Mouse (Mus musculus) liver, postnatal 0 days (tissue): ENCODE data around the gene Specc1. TPM values are rescaled to one million over a fixed set of nuclear protein-coding genes. Genes with fewer than 3 reads are reported as not detected.

ENCODE experiments used
- ATAC-seq: fragments of 200-750 bp; cut with Nextera tagmentation; 2 replicates; pipeline ENCODE4 v1.8.0; 2017; ENCODE audit warnings: mild to moderate bottlenecking, moderate library complexity
- DNase-seq: peaks from one replicate; pipeline ENCODE4 v3.0.0-alpha.2; 2016
- H3K27ac ChIP-seq: fragments of 300-500 bp; sonication (generic); 2 replicates; pipeline ENCODE4 v1.5.1; 2014; ENCODE audit warnings: antibody characterized with exemption, moderate library complexity, mild to moderate bottlenecking, low read depth
- H3K27me3 ChIP-seq: fragments of 300-500 bp; sonication (generic); 2 replicates; pipeline ENCODE4 v1.6.1; 2014; ENCODE audit warnings: low read length, control low read depth, mixed read lengths; ENCODE audit not compliant: insufficient read depth
- H3K36me3 ChIP-seq: fragments of 300-500 bp; sonication (generic); replicated peaks from 2 replicates; pipeline ENCODE4 v1.6.1; 2014; ENCODE audit warnings: mild to moderate bottlenecking, control low read depth, low read length, moderate library complexity, mixed read lengths; ENCODE audit not compliant: insufficient read depth
- H3K4me1 ChIP-seq: fragments of 300-500 bp; sonication (generic); 2 replicates; pipeline ENCODE4 v1.6.1; 2014; ENCODE audit warnings: antibody characterized with exemption, mild to moderate bottlenecking, control low read depth; ENCODE audit not compliant: insufficient read depth
- H3K4me2 ChIP-seq: fragments of 300-500 bp; sonication (generic); 2 replicates; pipeline ENCODE4 v1.6.1; 2014; ENCODE audit warnings: low read depth, mild to moderate bottlenecking, low read length, moderate library complexity, mixed read lengths
- H3K4me3 ChIP-seq: fragments of 300-500 bp; sonication (generic); 2 replicates; pipeline ENCODE4 v1.5.1; 2014; ENCODE audit warnings: low read depth, low read length
- H3K9ac ChIP-seq: fragments of 300-500 bp; sonication (generic); replicated peaks from 2 replicates; pipeline ENCODE4 v1.6.1; 2014; ENCODE audit warnings: mild to moderate bottlenecking, moderate library complexity
- H3K9me3 ChIP-seq: fragments of 300-500 bp; sonication (generic); 2 replicates; pipeline ENCODE4 v1.6.1; 2016; ENCODE audit warnings: mild to moderate bottlenecking, control low read depth, low read length, mixed read lengths
- CTCF ChIP-seq: sonication (generic); IDR thresholded peaks from 2 replicates; pipeline ENCODE4 v1.5.1; 2016; ENCODE audit warnings: antibody characterized with exemption, low read depth
- EP300 ChIP-seq: IDR thresholded peaks from 2 replicates; pipeline ENCODE4 v1.6.1; 2016; ENCODE audit warnings: antibody characterized with exemption, low read depth, mild to moderate bottlenecking
- WGBS: fragments of 180-500 bp; shearing (Covaris S2); extraction: QIAGEN DNeasy Blood & Tissue Kit; methylation state at CpG from one replicate; pipeline ENCODE4 v1.1.7; 2014; ENCODE audit not compliant: insufficient replicate concordance; 5-methylcytosine and 5-hydroxymethylcytosine counted together
- polyA plus RNA-seq: library from polyadenylated mRNA; unstranded; fragments of >200 nt; fragmentation: Nextera tagmentation; extraction: Ambion mirVana; gene quantifications from 2 replicates; pipeline ENCODE4 v1.2.1, GENCODE M21; 2015

The Specc1 gene
- polyA plus RNA-seq, result 19.1 and 20.7 TPM in 2 replicates

GRCm38 (mm10) chr11:61956572-61957295 lies at the start of gene Specc1:
Gene Specc1, plus strand, starts transcription at chr11:61956763.
- peaks cover 19% of the 10 kb centered on the region for H3K27me3 ChIP-seq
- H3K4me2 ChIP-seq, result peak within 1 kb of the TSS; percentile 78
- H3K36me3 ChIP-seq, result 0 out of 2 replicates have a peak, but pooled peaks cover 6% of the 10 kb centered on the region
- peak within 1 kb of the TSS; percentile 99 for H3K27ac ChIP-seq
- peak; percentile 82 for ATAC-seq
- TF ChIP-seq EP300 (no peak), CTCF (peak; percentile 98)
- H3K4me1 ChIP-seq, result peaks cover 5% of the 10 kb centered on the region
- peak within 1 kb of the TSS; percentile 79 for H3K4me3 ChIP-seq
- WGBS, result 0% methylated on average over 47 of the region's 58 CpGs
- DNase-seq, result peak; percentile 95
- no peaks in the 10 kb centered on the region for H3K9me3 ChIP-seq
- H3K9ac ChIP-seq, result peak within 1 kb of the TSS; percentile 86

GRCm38 (mm10) chr11:61908315-61908714 lies 48.2 kb upstream of the Specc1 start:
- H3K4me1 ChIP-seq, result no peaks in the 10 kb centered on the region
- no peak for ATAC-seq
- no peak overlapping the region for H3K27ac ChIP-seq
- DNase-seq, result no peak
- H3K4me3 ChIP-seq, result no peak overlapping the region
- H3K9me3 ChIP-seq, result no peaks in the 10 kb centered on the region
- TF ChIP-seq CTCF, result no peak
- no peak for TF ChIP-seq EP300
- H3K9ac ChIP-seq, result no peak overlapping the region
- no peak overlapping the region for H3K4me2 ChIP-seq
- H3K36me3 ChIP-seq, result peaks cover 55% of the 10 kb centered on the region
- no peaks in the 10 kb centered on the region for H3K27me3 ChIP-seq

GRCm38 (mm10) chr11:61919702-61920101 lies 36.9 kb upstream of the Specc1 start:
- WGBS, result 85% methylated on average over 3 of the region's 3 CpGs
- ATAC-seq (no peak), DNase-seq (no peak)
- H3K9me3 ChIP-seq, result no peaks in the 10 kb centered on the region
- TF ChIP-seq CTCF, result no peak
- TF ChIP-seq EP300, result no peak
- no peak overlapping the region for H3K9ac ChIP-seq
- H3K4me3 ChIP-seq, result no peak overlapping the region
- H3K4me2 ChIP-seq, result no peak overlapping the region
- no peaks in the 10 kb centered on the region for H3K4me1 ChIP-seq
- H3K36me3 ChIP-seq, result peaks cover 29% of the 10 kb centered on the region
- no peaks in the 10 kb centered on the region for H3K27me3 ChIP-seq
- no peak overlapping the region for H3K27ac ChIP-seq

- H3K4me3 ChIP-seq, result no peak overlapping the region
- no peak overlapping the region for H3K27ac ChIP-seq
- DNase-seq (no peak), ATAC-seq (no peak)
- WGBS, result 57% methylated on average over 1 of the region's 1 CpGs
- TF ChIP-seq EP300 (no peak), CTCF (no peak)
- peaks cover 12% of the 10 kb centered on the region; the same call in 1 of the 2 replicates for H3K36me3 ChIP-seq
- H3K27me3 ChIP-seq, result no peaks in the 10 kb centered on the region
- no peak overlapping the region for H3K4me2 ChIP-seq
- H3K9me3 ChIP-seq, result no peaks in the 10 kb centered on the region
- H3K4me1 ChIP-seq, result peaks cover 8% of the 10 kb centered on the region; the same call in 1 of the 2 replicates
- no peak overlapping the region for H3K9ac ChIP-seq
Observed at GRCm38 (mm10) chr11:61923309-61923708, 33.3 kb upstream of the Specc1 start.

- Histone ChIP-seq H3K4me1 (peaks cover 23% of the 10 kb centered on the region), H3K27ac (peak overlapping the region; percentile 98), H3K4me2 (peak overlapping the region; percentile 90), H3K4me3 (peak overlapping the region; percentile 99), H3K36me3 (no peaks in the 10 kb centered on the region), H3K9me3 (no peaks in the 10 kb centered on the region), H3K9ac (peak overlapping the region; percentile 97), H3K27me3 (no peaks in the 10 kb centered on the region)
- no peak for DNase-seq
- peak; percentile 63 for ATAC-seq
- TF ChIP-seq EP300 (no peak), CTCF (no peak)
- WGBS, result under 1% methylated on average over 44 of the region's 47 CpGs
Observed at GRCm38 (mm10) chr11:61929323-61930097, 27.1 kb upstream of the Specc1 start.

DNA sequence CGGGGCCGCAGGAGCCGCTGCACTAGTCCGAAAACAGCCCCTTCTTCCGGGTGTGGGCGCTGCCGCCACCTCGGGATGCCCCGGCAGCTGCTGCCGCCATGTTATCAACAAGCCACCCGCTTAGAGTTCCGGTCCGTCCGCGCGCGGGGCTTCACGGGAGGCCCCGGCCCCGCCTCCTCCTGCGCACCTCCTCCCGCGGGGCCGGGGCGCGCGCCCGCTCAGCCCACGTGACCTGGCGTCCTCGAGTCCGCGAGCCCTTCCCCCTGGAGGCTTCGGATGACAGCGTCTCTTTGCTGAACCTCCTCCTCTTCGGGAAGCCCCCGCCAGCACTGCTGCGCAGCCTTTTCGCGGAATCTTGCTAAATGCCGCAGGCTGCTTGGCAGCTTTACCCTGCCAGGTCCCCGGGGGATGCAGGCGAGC lies 26.5 kb upstream of the Specc1 start, which contains the start of gene Akap10:
Gene Akap10 (minus strand): TSS at position 155 of the 420 bp plus-strand sequence.
- WGBS, result 3% methylated on average over 42 of the region's 43 CpGs
- H3K9me3 ChIP-seq, result no peaks in the 10 kb centered on the region
- no peaks in the 10 kb centered on the region for H3K27me3 ChIP-seq
- H3K27ac ChIP-seq, result peak within 1 kb of the TSS; percentile 98
- TF ChIP-seq EP300, result no peak
- TF ChIP-seq CTCF, result peak; percentile 12; the same call in 1 of the 2 replicates
- DNase-seq (peak; percentile 97), ATAC-seq (peak; percentile 98)
- no peaks in the 10 kb centered on the region for H3K36me3 ChIP-seq
- H3K9ac ChIP-seq, result peak within 1 kb of the TSS; percentile 97
- peaks cover 23% of the 10 kb centered on the region for H3K4me1 ChIP-seq
- H3K4me2 ChIP-seq, result peak within 1 kb of the TSS; percentile 90
- H3K4me3 ChIP-seq, result peak within 1 kb of the TSS; percentile 99
